Mouse (Mus musculus): ENCODE results near the gene Plagl2. TPM values are rescaled to one million over a fixed set of nuclear protein-coding genes. Genes with fewer than 3 reads are reported as not detected.
A peak's percentile ranks its signal among the peaks of the same experiment; 100 is the strongest.
"Not testable (repeated sequence)": the region's sequence is repeated elsewhere in the genome, so short reads cannot be mapped to it uniquely, and the experiment has no call there.

Plagl2 gene
- total RNA-seq (2014; fragmentation: Nextera tagmentation) (45.0 and 46.6 TPM in 2 replicates), total RNA-seq (2017) (5.4 and 7.2 TPM in 2 replicates)

- ATAC-seq (replicated peaks; ENCODE audit: poor library complexity, severe bottlenecking) = peak; percentile 66
Measured at GRCm38 (mm10) chr2:153241250-153242014, at the start of gene Plagl2, which contains the start of gene Pofut1. Plagl2 (minus strand) TSS chr2:153241426. Pofut1 (plus strand) TSS chr2:153241533.

GRCm38 (mm10) chr2:153287835-153288234 lies 46.6 kb upstream of the Plagl2 start:
- no peak for ATAC-seq (replicated peaks; ENCODE audit: poor library complexity, severe bottlenecking)

DNA sequence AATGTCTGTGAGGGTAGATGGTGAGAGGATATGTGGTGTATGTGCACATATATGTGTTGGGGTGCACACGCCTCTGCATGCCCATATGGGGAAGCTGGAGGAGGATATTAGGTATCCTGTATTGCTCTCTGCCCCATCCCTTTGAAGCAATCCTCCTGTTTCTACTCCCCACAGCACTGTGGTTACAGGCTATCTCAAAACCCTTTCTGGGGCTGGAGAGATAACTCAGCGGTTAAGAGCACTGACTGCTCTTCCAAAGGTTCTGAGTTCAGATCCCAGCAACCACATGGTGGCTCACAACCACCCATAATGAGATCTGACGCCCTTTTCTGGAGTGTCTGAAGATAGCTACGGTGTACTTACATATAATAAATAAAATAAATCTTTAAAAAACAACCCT lies 45.3 kb upstream of the Plagl2 start:
- ATAC-seq (replicated peaks; ENCODE audit: poor library complexity, severe bottlenecking) = no peak

DNA sequence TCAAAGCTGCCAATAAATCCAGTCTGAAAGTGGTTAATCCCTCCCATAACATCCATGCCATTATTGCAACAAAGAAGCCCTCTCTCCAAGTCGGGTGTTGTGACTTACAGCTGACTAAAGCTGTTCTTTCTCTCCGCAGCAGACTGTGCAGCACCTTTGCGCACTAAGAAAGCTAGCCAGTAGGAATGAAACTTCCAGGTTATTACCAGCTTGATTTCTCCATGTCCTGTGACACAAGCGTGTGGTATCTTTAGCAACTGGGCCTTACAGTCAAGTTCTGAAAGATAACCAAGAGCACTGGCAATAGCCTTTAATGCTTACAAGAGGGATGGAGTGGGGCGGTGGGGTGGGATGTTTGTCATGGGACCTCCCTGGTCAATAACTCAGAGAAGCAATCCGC lies 42.7 kb upstream of the Plagl2 start:
- ATAC-seq (replicated peaks; ENCODE audit: poor library complexity, severe bottlenecking) = peak; percentile 57; the same call in 1 of the 2 replicates

DNA sequence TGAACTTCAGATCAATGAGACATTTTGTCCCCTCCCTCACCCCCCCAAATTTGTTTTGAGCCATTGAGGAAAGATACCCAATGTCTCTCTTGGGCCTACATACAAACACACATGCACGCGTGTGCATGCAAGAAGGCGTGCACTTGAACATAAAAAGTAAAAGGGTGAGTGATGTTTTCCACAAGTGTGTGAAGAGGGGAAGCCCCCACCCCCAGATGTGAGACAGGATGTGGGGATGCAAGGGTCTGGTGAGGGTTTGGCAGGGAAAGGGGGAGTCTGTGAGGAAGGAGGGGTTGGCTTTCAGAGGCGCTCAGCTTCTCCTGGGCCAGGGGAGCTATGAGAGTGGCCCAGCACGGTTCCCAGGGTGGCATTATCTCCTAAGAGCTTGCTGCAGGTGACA lies 37.1 kb upstream of the Plagl2 start:
- no peak for ATAC-seq (replicated peaks; ENCODE audit: poor library complexity, severe bottlenecking)

- not testable (repeated sequence) for ATAC-seq (replicated peaks; ENCODE audit: poor library complexity, severe bottlenecking)
Measured at GRCm38 (mm10) chr2:153276846-153277245, 35.6 kb upstream of the Plagl2 start.

DNA sequence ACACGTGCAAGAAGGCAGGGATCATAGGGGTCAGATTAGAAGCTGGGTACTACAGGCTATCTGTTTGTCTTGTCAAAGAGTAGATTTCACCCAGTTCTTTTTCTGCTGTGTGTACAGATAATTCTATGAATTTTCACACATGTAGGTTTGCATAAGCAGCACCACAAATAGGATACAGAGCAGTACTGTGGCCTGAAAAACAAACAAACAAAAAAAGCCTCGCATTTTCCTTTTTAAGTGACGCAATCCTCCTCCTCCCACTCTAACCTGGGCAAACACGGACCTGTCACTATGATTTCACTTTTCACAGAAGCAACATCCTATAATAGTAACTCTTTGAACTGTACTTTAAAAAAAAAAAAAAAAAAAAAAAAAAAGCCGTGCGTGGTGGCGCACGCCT lies 35.2 kb upstream of the Plagl2 start:
- ATAC-seq (replicated peaks; ENCODE audit: poor library complexity, severe bottlenecking) = no peak

DNA sequence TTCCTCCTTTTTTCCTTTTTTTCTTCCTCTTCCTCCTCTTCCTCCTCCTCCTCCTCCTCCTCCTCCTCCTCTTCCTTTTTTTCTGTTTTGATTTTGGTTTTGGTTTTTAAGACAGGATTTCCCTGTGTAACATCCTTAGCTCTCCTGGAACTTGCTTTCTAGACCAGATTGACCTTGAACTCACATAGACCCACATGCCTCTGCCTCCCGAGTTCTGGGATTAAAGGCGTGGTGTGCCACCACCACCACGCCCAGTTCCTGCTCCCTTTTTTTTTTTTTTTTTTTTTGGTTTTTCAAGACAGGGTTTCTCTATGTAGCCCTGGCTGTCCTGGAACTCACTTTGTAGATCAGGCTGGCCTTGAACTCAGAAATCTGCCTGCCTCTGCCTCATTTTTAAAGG lies 34.4 kb upstream of the Plagl2 start:
- not testable (repeated sequence) for ATAC-seq (replicated peaks; ENCODE audit: poor library complexity, severe bottlenecking)

GRCm38 (mm10) chr2:153274919-153275247 lies 33.7 kb upstream of the Plagl2 start:
- no peak for ATAC-seq (replicated peaks; ENCODE audit: poor library complexity, severe bottlenecking)

- ATAC-seq (replicated peaks; ENCODE audit: poor library complexity, severe bottlenecking) = peak; percentile 68
Measured at GRCm38 (mm10) chr2:153274200-153274918, 33.1 kb upstream of the Plagl2 start.

DNA sequence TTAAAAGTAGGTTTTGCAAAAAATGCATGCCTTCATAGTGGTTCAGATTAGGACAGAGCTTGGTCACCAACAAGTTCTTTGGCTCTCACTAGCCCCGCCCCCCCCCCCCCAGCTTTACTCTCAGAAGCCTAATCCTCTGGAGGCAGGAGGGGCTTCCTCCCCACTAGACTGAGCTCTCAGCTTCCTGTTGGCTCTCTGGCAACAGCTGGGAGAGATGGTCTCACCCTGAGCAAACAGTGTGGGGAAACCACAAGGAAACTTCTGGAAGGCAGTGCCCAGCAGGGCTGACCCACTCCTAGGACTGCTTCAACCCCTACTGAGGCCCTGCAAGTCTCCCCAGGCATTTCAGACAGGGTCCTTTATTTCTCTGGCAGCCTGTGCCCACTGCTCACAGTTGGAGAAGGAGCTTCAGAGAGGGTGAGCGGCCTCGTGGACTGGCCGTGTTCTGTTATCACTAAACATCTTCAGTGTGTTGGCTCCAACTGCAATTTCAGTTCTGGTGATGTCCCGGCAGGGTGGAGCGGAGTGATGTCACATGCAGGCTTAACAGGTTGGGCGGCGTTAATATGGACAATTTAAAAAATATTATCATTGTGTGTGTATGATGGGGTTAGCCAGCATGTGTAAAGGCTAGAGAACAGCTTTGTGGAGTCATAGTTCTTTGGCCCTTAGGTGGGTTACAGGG lies 29.1 kb upstream of the Plagl2 start:
- ATAC-seq (replicated peaks; ENCODE audit: poor library complexity, severe bottlenecking) = peak; percentile 61

GRCm38 (mm10) chr2:153267331-153267730 lies 26.1 kb upstream of the Plagl2 start:
- ATAC-seq (replicated peaks; ENCODE audit: poor library complexity, severe bottlenecking) = peak; percentile 29; the same call in 1 of the 2 replicates

GRCm38 (mm10) chr2:153263053-153263452 lies 21.8 kb upstream of the Plagl2 start:
- ATAC-seq (replicated peaks; ENCODE audit: poor library complexity, severe bottlenecking) = peak; percentile 40

GRCm38 (mm10) chr2:153259864-153260674 lies 18.8 kb upstream of the Plagl2 start:
- peak; percentile 17; the same call in 1 of the 2 replicates for ATAC-seq (replicated peaks; ENCODE audit: poor library complexity, severe bottlenecking)

GRCm38 (mm10) chr2:153259030-153259863 lies 18.0 kb upstream of the Plagl2 start:
- ATAC-seq (replicated peaks; ENCODE audit: poor library complexity, severe bottlenecking) = peak; percentile 87

GRCm38 (mm10) chr2:153256604-153257003 lies 15.4 kb upstream of the Plagl2 start:
- ATAC-seq (replicated peaks; ENCODE audit: poor library complexity, severe bottlenecking) = no peak

GRCm38 (mm10) chr2:153249751-153250150 lies 8.5 kb upstream of the Plagl2 start:
- ATAC-seq (replicated peaks; ENCODE audit: poor library complexity, severe bottlenecking) = peak; percentile 65

- no peak for ATAC-seq (replicated peaks; ENCODE audit: poor library complexity, severe bottlenecking)
Measured at GRCm38 (mm10) chr2:153242156-153242555, 930 bp upstream of the Plagl2 start.

DNA sequence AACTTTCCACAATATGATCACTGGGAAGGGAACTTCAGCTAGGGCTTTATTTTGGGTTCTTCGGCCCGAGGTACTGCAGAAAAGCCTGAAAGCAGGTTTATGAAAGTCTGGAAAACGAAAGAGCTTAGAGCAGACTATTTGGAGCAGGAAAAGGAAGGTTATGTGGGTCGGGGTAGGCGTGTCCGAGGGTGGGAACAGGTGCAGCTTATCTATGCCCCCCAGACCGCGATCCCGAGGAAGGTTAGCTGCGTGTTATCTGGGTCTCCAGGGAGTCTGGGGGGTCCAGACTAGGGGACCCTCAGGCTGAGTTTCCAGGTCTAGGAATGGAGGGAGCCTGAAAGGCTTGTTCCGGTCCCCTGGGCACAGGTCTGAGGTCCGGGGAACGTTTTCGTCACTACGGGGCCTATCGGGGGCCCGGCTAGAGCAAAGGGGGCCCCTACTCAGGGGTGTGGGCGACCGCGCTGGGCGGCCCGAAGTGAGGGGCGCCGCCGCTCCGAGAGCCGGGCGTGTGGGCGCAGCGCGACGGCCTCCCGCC lies 458 bp downstream of the Plagl2 start:
- peak; percentile 17 for ATAC-seq (replicated peaks; ENCODE audit: poor library complexity, severe bottlenecking)

All from granulocyte monocyte progenitor cell, adult 5-6 weeks (primary cell).